Mouse (Mus musculus) C2C12 (cell line): ENCODE data around the gene Rplp1. TPM values are rescaled to one million over a fixed set of nuclear protein-coding genes. Genes with fewer than 3 reads are reported as not detected.

Source experiments
- H3K27me3 ChIP-seq: one replicate; pipeline ENCODE4 v1.6.1; 2011; ENCODE audit not compliant: control insufficient read depth, insufficient read depth, insufficient read length
- H3K36me3 ChIP-seq: one replicate; pipeline ENCODE4 v1.6.1; 2011; ENCODE audit not compliant: control insufficient read depth, insufficient read depth
- H3K4me3 ChIP-seq: one replicate; pipeline ENCODE4 v1.5.1; 2011; ENCODE audit warnings: mild to moderate bottlenecking, control low read depth; ENCODE audit not compliant: poor library complexity, insufficient read depth, severe bottlenecking
- H3K79me2 ChIP-seq: one replicate; pipeline ENCODE4 v1.6.1; 2011; ENCODE audit not compliant: control insufficient read depth, insufficient read depth
- H3K79me3 ChIP-seq: one replicate; pipeline ENCODE4 v1.6.1; 2011; ENCODE audit warnings: low read depth, control low read depth
- H3ac ChIP-seq: one replicate; pipeline ENCODE3; 2011; ENCODE audit warnings: low read depth; ENCODE audit not compliant: control insufficient read depth, insufficient read length
- CEBPB ChIP-seq: IDR thresholded peaks from one replicate; pipeline ENCODE4 v1.6.1; 2011; ENCODE audit warnings: low read depth, mild to moderate bottlenecking, control low read depth, moderate library complexity
- CTCF ChIP-seq: IDR thresholded peaks from one replicate; pipeline ENCODE4 v1.5.1; 2011; ENCODE audit not compliant: control insufficient read depth, insufficient read depth, insufficient read length
- FOSL1 ChIP-seq: IDR thresholded peaks from one replicate; pipeline ENCODE4 v1.8.0; 2011; ENCODE audit warnings: mild to moderate bottlenecking, low read length; ENCODE audit not compliant: poor library complexity, insufficient read depth, severe bottlenecking
- MAX ChIP-seq: IDR thresholded peaks from one replicate; pipeline ENCODE4 v1.6.1; 2011; ENCODE audit warnings: mild to moderate bottlenecking, control low read depth
- MYOD1 ChIP-seq: IDR thresholded peaks from one replicate; pipeline ENCODE4 v1.6.1; 2011; ENCODE audit warnings: low read depth; ENCODE audit not compliant: control insufficient read depth, insufficient read length
- MYOG ChIP-seq: IDR thresholded peaks from one replicate; pipeline ENCODE4 v1.6.1; 2011; ENCODE audit not compliant: control insufficient read depth, insufficient read length; ENCODE audit errors: extremely low read depth
- USF1 ChIP-seq: IDR thresholded peaks from one replicate; pipeline ENCODE4 v1.6.1; 2011; ENCODE audit warnings: low read depth, mild to moderate bottlenecking, control low read depth, moderate library complexity
- long read RNA-seq, 2 experiments: library from polyadenylated mRNA; unstranded; transcript quantifications; one replicate each; pipeline ENCODE4 v2.0.0; 2019 to 2020
- polyA plus RNA-seq: library from polyadenylated mRNA; unstranded; fragments of >200 nt; fragmentation: generic; extraction: Trizol; gene quantifications from one replicate; pipeline ENCODE4 v1.2.1, GENCODE M21; 2012; ENCODE audit warnings: missing spikeins

Rplp1 gene
- polyA plus RNA-seq: 13,097 TPM
- long read RNA-seq, experiment 1, transcript Rplp1-201 (3 exons, 499 nt): major isoform, 1,369 of 1,415 reads
- long read RNA-seq, experiment 1, partial matches to known transcripts: 30 of 1,415 reads
- long read RNA-seq, experiment 1, other reads (novel, unspliced or antisense): 16 of 1,415 reads
- long read RNA-seq, experiment 2, transcript Rplp1-201 (3 exons, 499 nt): major isoform, 931 of 935 reads
- long read RNA-seq, experiment 2, partial matches to known transcripts: 1 of 935 reads
- long read RNA-seq, experiment 2, other reads (novel, unspliced or antisense): 3 of 935 reads

GRCm38 (mm10) chr9:61914203-61914916 lies at the start of gene Rplp1:
Gene Rplp1, minus strand, starts transcription at chr9:61914542.
- H3K4me3 ChIP-seq: peak within 1 kb of the TSS; percentile 64
- H3K79me3 ChIP-seq: peaks cover 12% of the 10 kb centered on the region
- peaks cover 19% of the 10 kb centered on the region for H3K79me2 ChIP-seq
- TF ChIP-seq MYOD1: no peak
- TF ChIP-seq MAX: peak; percentile 35
- TF ChIP-seq USF1: peak; percentile 55
- H3K27me3 ChIP-seq: no peaks in the 10 kb centered on the region
- peak within 1 kb of the TSS; percentile 90 for H3ac ChIP-seq
- peaks cover 36% of the 10 kb centered on the region for H3K36me3 ChIP-seq

- H3K79me2 ChIP-seq: no peaks in the 10 kb centered on the region
- H3K36me3 ChIP-seq: no peaks in the 10 kb centered on the region
- no peaks in the 10 kb centered on the region for H3K27me3 ChIP-seq
- H3K4me3 ChIP-seq: no peak overlapping the region
- H3K79me3 ChIP-seq: no peaks in the 10 kb centered on the region
- no peak overlapping the region for H3ac ChIP-seq
- no peak for TF ChIP-seq CEBPB
- no peak for TF ChIP-seq USF1
- no peak for TF ChIP-seq MAX
- no peak for TF ChIP-seq MYOG
- no peak for TF ChIP-seq MYOD1
- no peak for TF ChIP-seq CTCF
- no peak for TF ChIP-seq FOSL1
These were observed 49.0 kb upstream of the Rplp1 start for GRCm38 (mm10) chr9:61963356-61963755.

GRCm38 (mm10) chr9:61961181-61961580 lies 46.8 kb upstream of the Rplp1 start:
- no peaks in the 10 kb centered on the region for H3K27me3 ChIP-seq
- H3ac ChIP-seq: no peak overlapping the region
- H3K36me3 ChIP-seq: no peaks in the 10 kb centered on the region
- H3K4me3 ChIP-seq: no peak overlapping the region
- no peaks in the 10 kb centered on the region for H3K79me3 ChIP-seq
- no peaks in the 10 kb centered on the region for H3K79me2 ChIP-seq
- TF ChIP-seq MYOG (no peak), CEBPB (no peak), MYOD1 (no peak)

- H3ac ChIP-seq: no peak overlapping the region
- no peaks in the 10 kb centered on the region for H3K79me3 ChIP-seq
- H3K4me3 ChIP-seq: no peak overlapping the region
- TF ChIP-seq USF1 (no peak), MYOD1 (no peak), MAX (no peak), FOSL1 (no peak), MYOG (no peak), CEBPB (no peak), CTCF (no peak)
- no peaks in the 10 kb centered on the region for H3K36me3 ChIP-seq
- H3K27me3 ChIP-seq: no peaks in the 10 kb centered on the region
- no peaks in the 10 kb centered on the region for H3K79me2 ChIP-seq
These were observed 46.4 kb upstream of the Rplp1 start for GRCm38 (mm10) chr9:61960753-61961152.

- Histone ChIP-seq H3ac (no peak overlapping the region), H3K79me2 (no peaks in the 10 kb centered on the region), H3K4me3 (no peak overlapping the region), H3K79me3 (no peaks in the 10 kb centered on the region), H3K36me3 (no peaks in the 10 kb centered on the region), H3K27me3 (no peaks in the 10 kb centered on the region)
- TF ChIP-seq CEBPB (no peak), CTCF (no peak), MYOG (no peak), MYOD1 (no peak), MAX (no peak), FOSL1 (no peak), USF1 (no peak)
These were observed 45.7 kb upstream of the Rplp1 start for GRCm38 (mm10) chr9:61959921-61960569.
